8 mouse cellular contexts compared by ENCODE assay signal in the genomic region with DNA sequence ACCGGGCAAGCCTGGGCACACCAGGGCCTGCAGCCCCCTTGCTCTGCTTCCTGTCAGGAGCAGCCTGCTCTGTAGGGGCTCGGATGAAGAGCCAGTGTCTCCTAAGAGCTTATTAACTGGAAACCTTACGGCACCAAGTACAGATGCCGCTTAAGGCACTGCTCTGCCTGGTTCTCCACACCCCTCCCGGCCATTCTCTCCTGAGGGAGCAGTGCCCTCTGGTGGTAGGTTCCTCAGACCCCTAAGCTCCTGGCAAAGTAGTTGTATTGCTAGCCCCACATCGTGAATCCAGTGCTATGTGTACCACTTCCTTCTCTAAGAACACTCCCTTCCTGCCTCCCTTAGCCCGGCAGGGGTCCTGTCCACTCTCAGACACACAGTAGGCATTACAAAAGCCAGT. TPM values are rescaled to one million over a fixed set of nuclear protein-coding genes. Genes with fewer than 3 reads are reported as not detected.
DNase-seq lines count a peak whose midpoint lies in the region; ATAC-seq and TF ChIP-seq lines count a peak whose summit lies in the region.

No protein-coding gene starts in this region.

- peak; percentile 37; the same call in 1 of the 2 replicates for ATAC-seq in heart, postnatal 0 days (ENCODE audit: insufficient read depth, low read depth)
- peak; percentile 59 for ATAC-seq in megakaryocyte-erythroid progenitor cell, adult 5-6 weeks (replicated peaks; ENCODE audit: low FRiP score, low TSS enrichment, poor library complexity, severe bottlenecking)

- no peaks in the 10 kb centered on the region for H3K9me3 ChIP-seq in ES-Bruce4 (replicated peaks; ENCODE audit: control insufficient read depth, insufficient read depth, low read length, poor library complexity, severe bottlenecking)
- H3K9me3 ChIP-seq in heart, postnatal 0 days (replicated peaks; ENCODE audit: control insufficient read depth, low read length): no peaks in the 10 kb centered on the region

- TF ChIP-seq EP300 in ES-Bruce4 (IDR thresholded peaks at IDR 0.05; ENCODE audit: insufficient read depth, low read depth, low read length): 0 out of 2 replicates have a peak, but pooled peaks have one; percentile 24
- no peak for TF ChIP-seq EP300 in heart, postnatal 0 days (IDR thresholded peaks at IDR 0.05; ENCODE audit: low read depth)

- no peak overlapping the region for H3K4me3 ChIP-seq in ES-Bruce4 (ENCODE audit: low read depth, low read length)
- no peak overlapping the region for H3K4me3 ChIP-seq in cortical plate, adult 2 months (ENCODE audit: insufficient read depth, low read length)
- H3K4me3 ChIP-seq in heart, postnatal 0 days (ENCODE audit: low read depth, low read length): no peak overlapping the region

- H3K4me1 ChIP-seq in ES-Bruce4 (ENCODE audit: control insufficient read depth, insufficient read depth, low read length): no peaks in the 10 kb centered on the region
- H3K4me1 ChIP-seq in cortical plate, adult 2 months (ENCODE audit: control insufficient read depth, insufficient read depth, low read length): no peaks in the 10 kb centered on the region
- H3K4me1 ChIP-seq in heart, postnatal 0 days (ENCODE audit: control insufficient read depth, insufficient read depth): no peaks in the 10 kb centered on the region

- H3K9ac ChIP-seq in ES-Bruce4 (ENCODE audit: low read depth, poor library complexity, severe bottlenecking): peak overlapping the region; percentile 40
- H3K9ac ChIP-seq in heart, postnatal 0 days (replicated peaks; ENCODE audit: low read depth, low read length): no peak overlapping the region; the same call in 1 of the 2 replicates

- peak; percentile 41 to 46 for DNase-seq in cerebellum, adult 18-20 months
- no peak for DNase-seq in cerebellum, adult 11 months
- no peak for DNase-seq in heart, postnatal 0 days (ENCODE audit: low spot score)
- peak; percentile 46 for DNase-seq in left cerebral cortex, adult 11 months (ENCODE audit: low spot score)
- DNase-seq in splenic B cell, adult 2 months (ENCODE audit: low read depth, low spot score): peak; percentile 92

- H3K4me2 ChIP-seq in heart, postnatal 0 days (ENCODE audit: low read depth, low read length): no peak overlapping the region

- WGBS in heart, postnatal 0 days: 45% methylated on average over 7 of the region's 7 CpGs

- H3K27me3 ChIP-seq in ES-Bruce4 (ENCODE audit: control insufficient read depth, insufficient read depth, low read length, poor library complexity, severe bottlenecking): no peaks in the 10 kb centered on the region
- H3K27me3 ChIP-seq in heart, postnatal 0 days (ENCODE audit: control insufficient read depth, insufficient read depth, low read length): no peaks in the 10 kb centered on the region
- H3K27me3 ChIP-seq in splenic B cell, adult 2 months (ENCODE audit: control insufficient read depth, insufficient read depth, low read length, poor library complexity, severe bottlenecking): no peaks in the 10 kb centered on the region

- H3K27ac ChIP-seq in ES-Bruce4 (ENCODE audit: insufficient read depth, low read length): peak overlapping the region; percentile 74
- no peak overlapping the region for H3K27ac ChIP-seq in cortical plate, adult 2 months (ENCODE audit: insufficient read depth, low read length)
- H3K27ac ChIP-seq in heart, postnatal 0 days (ENCODE audit: low read depth): no peak overlapping the region

- peak; percentile 90 for TF ChIP-seq CTCF in ES-Bruce4 (IDR thresholded peaks at IDR 0.05; ENCODE audit: low read depth, low read length)
- peak; percentile 66 for TF ChIP-seq CTCF in cortical plate, adult 2 months (IDR thresholded peaks at IDR 0.05; ENCODE audit: extremely low read depth, insufficient read depth, low read length)
- peak; percentile 60 for TF ChIP-seq CTCF in heart, postnatal 0 days (IDR thresholded peaks at IDR 0.05; ENCODE audit: low read depth)

- no peak for TF ChIP-seq POLR2A in ES-Bruce4 (IDR thresholded peaks at IDR 0.05; ENCODE audit: insufficient read depth, low read length)
- no peak for TF ChIP-seq POLR2A in cortical plate, adult 2 months (IDR thresholded peaks at IDR 0.05; ENCODE audit: extremely low read depth, insufficient read depth, low read length)

- peaks cover 12% of the 10 kb centered on the region for H3K36me3 ChIP-seq in ES-Bruce4 (ENCODE audit: control insufficient read depth, insufficient read depth, low read length, poor library complexity, severe bottlenecking)
- H3K36me3 ChIP-seq in heart, postnatal 0 days (replicated peaks; ENCODE audit: control insufficient read depth, insufficient read depth, low read length): peaks cover 79% of the 10 kb centered on the region
- no peaks in the 10 kb centered on the region; the same call in 1 of the 2 replicates for H3K36me3 ChIP-seq in splenic B cell, adult 2 months (ENCODE audit: control insufficient read depth, insufficient read depth, low read length, poor library complexity, severe bottlenecking)

RNA-seq across cellular contexts. Expression of a gene that starts 12.3 kb away (rescaled TPM):
- 0.72 and 1.9 TPM in 2 replicates for polyA plus RNA-seq in ES-Bruce4 (2011; ENCODE audit: insufficient read depth, insufficient read length, low read depth, missing spikeins)
- 43.5 TPM in 2 replicates for polyA plus RNA-seq in cortical plate, adult 2 months (2012; rRNA removed)
- 1.6 and 5.0 TPM in 2 replicates for total RNA-seq in heart, postnatal 0 days (2014; rRNA removed; ENCODE audit: low replicate concordance)
- polyA plus RNA-seq in heart, postnatal 0 days (2015; fragmentation: Nextera tagmentation; extraction: Ambion mirVana): 1.2 and 1.7 TPM in 2 replicates
- 66.0 and 87.7 TPM in 2 replicates for total RNA-seq in megakaryocyte-erythroid progenitor cell, adult 5-6 weeks (2014; fragmentation: Nextera tagmentation)
- total RNA-seq in megakaryocyte-erythroid progenitor cell, adult 5-6 weeks (2017): 27.4 and 30.2 TPM in 2 replicates

RNA-seq across cellular contexts. Expression of a gene that starts 44.4 kb away (rescaled TPM):
- polyA plus RNA-seq in ES-Bruce4 (2011; ENCODE audit: insufficient read depth, insufficient read length, low read depth, missing spikeins): 0.79 and 1.2 TPM in 2 replicates
- 25.4 and 26.0 TPM in 2 replicates for polyA plus RNA-seq in cortical plate, adult 2 months (2012; rRNA removed)
- total RNA-seq in heart, postnatal 0 days (2014; rRNA removed; ENCODE audit: low replicate concordance): 19.9 and 28.4 TPM in 2 replicates
- 12.4 and 13.0 TPM in 2 replicates for polyA plus RNA-seq in heart, postnatal 0 days (2015; fragmentation: Nextera tagmentation; extraction: Ambion mirVana)
- 0.46 TPM in 1 of 2 replicates, not detected in the other for total RNA-seq in megakaryocyte-erythroid progenitor cell, adult 5-6 weeks (2014; fragmentation: Nextera tagmentation)
- not detected in 2 replicates for total RNA-seq in megakaryocyte-erythroid progenitor cell, adult 5-6 weeks (2017)

Comparison
In these comparisons a context has a peak if more than half of its experiments do, and no peak if none do; other contexts are left out.
1. DNase-seq: peak in cerebellum, adult 18-20 months (2 of 2), left cerebral cortex, adult 11 months (single experiment) and splenic B cell, adult 2 months (single experiment); none in cerebellum, adult 11 months (single experiment) and heart, postnatal 0 days (single experiment).
2. RNA of a gene that starts 12.3 kb away (polyA plus RNA-seq): 43.5 TPM in cortical plate, adult 2 months; 1.2 to 1.7 TPM in heart, postnatal 0 days and 0.72 to 1.9 TPM in ES-Bruce4; every median in the first group is over 10 times any median in the second.
3. Peak in every context shown above with its lines, with median percentiles within 50 percentile points of each other: CTCF ChIP-seq.